Mouse (Mus musculus): ENCODE data around the gene Nsun6. TPM values are rescaled to one million over a fixed set of nuclear protein-coding genes. Genes with fewer than 3 reads are reported as not detected.

Nsun6 gene
- polyA plus RNA-seq (2012; rRNA removed), result 1.5 TPM in 2 replicates

GRCm38 (mm10) chr2:15054945-15055637, at the start of gene Nsun6:
TSS of gene Nsun6 (minus strand) at chr2:15055069.

GRCm38 (mm10) chr2:15049117-15049873, 5.6 kb downstream of the Nsun6 start, which contains the start of gene Arl5b:
TSS of gene Arl5b (plus strand) at chr2:15049395.

Other genes starting within 250 kb of the Nsun6 start
- gene Arl5b, start 5.7 kb downstream of the Nsun6 start, polyA plus RNA-seq (2012; rRNA removed), result 9.5 and 9.6 TPM in 2 replicates

All from liver, embryonic 18 days (tissue).